Mouse (Mus musculus): ENCODE data around the gene Mpv17l. TPM values are rescaled to one million over a fixed set of nuclear protein-coding genes. Genes with fewer than 3 reads are reported as not detected.

The Mpv17l gene
- total and polyA plus RNA-seq, 2 experiments from 2014 or later = 2.0 to 2.3 TPM

- 62% methylated on average over 1 of the region's 1 CpGs for WGBS
- Histone ChIP-seq H3K27ac (ENCODE audit: low read depth) (no peak overlapping the region), H3K4me1 (ENCODE audit: control insufficient read depth, insufficient read depth) (no peaks in the 10 kb centered on the region), H3K9me3 (replicated peaks; ENCODE audit: control insufficient read depth, low read length) (no peaks in the 10 kb centered on the region), H3K4me3 (ENCODE audit: low read depth, low read length) (no peak overlapping the region), H3K4me2 (ENCODE audit: low read depth, low read length) (no peak overlapping the region), H3K27me3 (ENCODE audit: control insufficient read depth, insufficient read depth, low read length) (no peaks in the 10 kb centered on the region), H3K36me3 (replicated peaks; ENCODE audit: control insufficient read depth, insufficient read depth, low read length) (no peaks in the 10 kb centered on the region), H3K9ac (replicated peaks; ENCODE audit: low read depth, low read length) (no peak overlapping the region)
- ATAC-seq (ENCODE audit: insufficient read depth, low read depth) (no peak), DNase-seq (ENCODE audit: low spot score) (no peak)
- no peak for TF ChIP-seq CTCF (IDR thresholded peaks at IDR 0.05; ENCODE audit: low read depth)
- TF ChIP-seq EP300 (IDR thresholded peaks at IDR 0.05; ENCODE audit: low read depth) = no peak
Measured at GRCm38 (mm10) chr16:13994076-13994475, 91.1 kb downstream of the Mpv17l start.

- Histone ChIP-seq H3K9me3 (replicated peaks; ENCODE audit: control insufficient read depth, low read length) (no peaks in the 10 kb centered on the region), H3K4me3 (ENCODE audit: low read depth, low read length) (no peak overlapping the region), H3K27ac (ENCODE audit: low read depth) (no peak overlapping the region), H3K36me3 (replicated peaks; ENCODE audit: control insufficient read depth, insufficient read depth, low read length) (no peaks in the 10 kb centered on the region), H3K9ac (replicated peaks; ENCODE audit: low read depth, low read length) (no peak overlapping the region), H3K4me1 (ENCODE audit: control insufficient read depth, insufficient read depth) (no peaks in the 10 kb centered on the region), H3K4me2 (ENCODE audit: low read depth, low read length) (no peak overlapping the region), H3K27me3 (ENCODE audit: control insufficient read depth, insufficient read depth, low read length) (no peaks in the 10 kb centered on the region)
- 90% methylated on average over 1 of the region's 1 CpGs for WGBS
- TF ChIP-seq EP300 (IDR thresholded peaks at IDR 0.05; ENCODE audit: low read depth) (no peak), CTCF (IDR thresholded peaks at IDR 0.05; ENCODE audit: low read depth) (no peak)
- DNase-seq (ENCODE audit: low spot score) = no peak
- ATAC-seq (ENCODE audit: insufficient read depth, low read depth) = no peak
Measured at GRCm38 (mm10) chr16:13994502-13994901, 91.5 kb downstream of the Mpv17l start.

Other genes starting within 250 kb of the Mpv17l start
- gene Parn, start 235.0 kb upstream of the Mpv17l start, total RNA-seq (2014; rRNA removed; ENCODE audit: low replicate concordance) = 11.5 and 18.6 TPM in 2 replicates
- gene Parn, start 235.0 kb upstream of the Mpv17l start, polyA plus RNA-seq (2015; fragmentation: Nextera tagmentation; extraction: Ambion mirVana) = 22.7 and 23.3 TPM in 2 replicates
- 26.4 and 32.3 TPM in 2 replicates for gene Bfar, start 231.3 kb upstream of the Mpv17l start, total RNA-seq (2014; rRNA removed; ENCODE audit: low replicate concordance)
- 33.4 and 35.1 TPM in 2 replicates for gene Bfar, start 231.3 kb upstream of the Mpv17l start, polyA plus RNA-seq (2015; fragmentation: Nextera tagmentation; extraction: Ambion mirVana)
- 2.2 and 12.4 TPM in 2 replicates for gene 3110001I22Rik, start 231.2 kb upstream of the Mpv17l start, total RNA-seq (2014; rRNA removed; ENCODE audit: low replicate concordance)
- gene 3110001I22Rik, start 231.2 kb upstream of the Mpv17l start, polyA plus RNA-seq (2015; fragmentation: Nextera tagmentation; extraction: Ambion mirVana) = 1.6 and 2.1 TPM in 2 replicates
- not detected in 2 replicates for gene Pla2g10, start 172.2 kb upstream of the Mpv17l start, total RNA-seq (2014; rRNA removed; ENCODE audit: low replicate concordance)
- not detected in 2 replicates for gene Pla2g10, start 172.2 kb upstream of the Mpv17l start, polyA plus RNA-seq (2015; fragmentation: Nextera tagmentation; extraction: Ambion mirVana)
- gene Rrn3, start 122.5 kb upstream of the Mpv17l start, total RNA-seq (2014; rRNA removed; ENCODE audit: low replicate concordance) = 55.3 and 59.0 TPM in 2 replicates
- gene Rrn3, start 122.5 kb upstream of the Mpv17l start, polyA plus RNA-seq (2015; fragmentation: Nextera tagmentation; extraction: Ambion mirVana) = 43.7 and 49.9 TPM in 2 replicates
- gene Ntan1, start 84.3 kb upstream of the Mpv17l start, total RNA-seq (2014; rRNA removed; ENCODE audit: low replicate concordance) = 64.7 and 109 TPM in 2 replicates
- 141 and 148 TPM in 2 replicates for gene Ntan1, start 84.3 kb upstream of the Mpv17l start, polyA plus RNA-seq (2015; fragmentation: Nextera tagmentation; extraction: Ambion mirVana)
- gene Pdxdc1, start within 50 bp of the Mpv17l start, total RNA-seq (2014; rRNA removed; ENCODE audit: low replicate concordance) = 75.6 and 96.8 TPM in 2 replicates
- gene Pdxdc1, start within 50 bp of the Mpv17l start, polyA plus RNA-seq (2015; fragmentation: Nextera tagmentation; extraction: Ambion mirVana) = 46.4 and 49.9 TPM in 2 replicates
- 0.04 TPM in 1 of 2 replicates, not detected in the other for gene 2900011O08Rik, start 83.4 kb downstream of the Mpv17l start, total RNA-seq (2014; rRNA removed; ENCODE audit: low replicate concordance)
- 0.07 and 0.16 TPM in 2 replicates for gene 2900011O08Rik, start 83.4 kb downstream of the Mpv17l start, polyA plus RNA-seq (2015; fragmentation: Nextera tagmentation; extraction: Ambion mirVana)
- not detected in 2 replicates for gene Ifitm7, start 83.7 kb downstream of the Mpv17l start, total RNA-seq (2014; rRNA removed; ENCODE audit: low replicate concordance)
- gene Ifitm7, start 83.7 kb downstream of the Mpv17l start, polyA plus RNA-seq (2015; fragmentation: Nextera tagmentation; extraction: Ambion mirVana) = not detected in 2 replicates